Mouse (Mus musculus) B cell, adult 2 months (primary cell): ENCODE data around the gene Cse1l.

Experiments used
- DNase-seq, 2 experiments: peaks; one replicate each; pipeline ENCODE4 v3.0.0; 2022

Gene Cse1l

DNA sequence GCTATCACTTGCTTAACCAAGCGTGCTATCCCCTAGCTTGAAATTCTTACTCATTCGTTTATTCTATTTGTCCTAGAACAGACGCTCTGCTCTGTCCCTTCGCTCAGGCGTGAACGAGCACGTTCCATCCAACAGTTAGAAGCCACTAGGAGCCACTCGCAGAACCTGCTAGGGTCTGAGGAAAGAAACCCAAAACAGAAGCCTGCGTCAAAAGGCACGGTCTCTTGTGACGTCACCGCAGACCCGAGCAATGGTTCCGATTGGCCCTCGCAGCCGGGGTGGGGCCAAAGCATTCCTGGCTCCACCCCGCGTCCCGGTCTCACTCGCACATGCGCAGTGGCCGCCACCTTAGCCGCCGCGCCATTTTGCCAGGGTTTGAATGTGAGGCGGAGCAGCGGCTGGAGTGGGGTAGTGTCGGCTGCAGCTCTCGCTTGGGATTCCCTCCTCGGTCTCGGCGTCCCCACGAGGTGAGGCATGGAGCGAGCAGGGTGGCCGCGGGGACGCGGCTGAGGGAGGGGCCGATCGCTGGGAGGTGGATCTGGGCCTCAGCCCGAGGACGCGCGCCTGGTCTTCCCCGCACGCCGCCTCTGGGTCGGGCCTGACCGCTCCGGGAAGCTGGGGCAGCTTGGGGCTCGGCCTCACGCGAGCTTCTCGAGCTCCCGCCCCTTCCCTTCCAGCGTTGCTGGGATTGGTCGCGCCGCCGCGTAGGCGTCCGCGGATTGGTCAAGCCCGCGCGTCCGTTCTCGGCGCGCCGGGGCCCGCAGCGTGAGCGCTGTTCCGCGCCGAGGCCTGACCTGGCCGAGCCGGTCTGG, at the start of gene Cse1l:
TSS of gene Cse1l (plus strand) at position 330 of the 812 bp plus-strand sequence.
- DNase-seq = peak; percentile 98

DNA sequence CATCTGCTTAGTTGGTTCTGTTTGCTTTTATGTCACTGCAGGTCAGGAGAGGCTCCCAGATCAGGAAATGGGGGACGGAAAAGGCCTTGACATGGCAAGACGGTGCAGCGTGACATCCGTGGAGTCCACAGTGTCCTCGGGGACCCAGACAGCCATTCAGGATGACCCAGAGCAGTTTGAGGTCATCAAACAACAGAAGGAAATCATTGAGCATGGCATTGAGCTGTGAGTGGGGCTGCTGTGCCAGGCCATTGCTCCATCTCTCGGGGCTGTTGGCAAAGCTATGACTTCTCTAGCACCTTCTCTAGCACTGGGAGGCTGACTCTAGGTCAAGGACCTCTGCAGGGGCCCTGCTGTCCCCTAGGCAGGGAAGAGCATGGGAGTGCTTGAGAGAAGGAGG, 49.5 kb upstream of the Cse1l start:
- no peak for DNase-seq

DNA sequence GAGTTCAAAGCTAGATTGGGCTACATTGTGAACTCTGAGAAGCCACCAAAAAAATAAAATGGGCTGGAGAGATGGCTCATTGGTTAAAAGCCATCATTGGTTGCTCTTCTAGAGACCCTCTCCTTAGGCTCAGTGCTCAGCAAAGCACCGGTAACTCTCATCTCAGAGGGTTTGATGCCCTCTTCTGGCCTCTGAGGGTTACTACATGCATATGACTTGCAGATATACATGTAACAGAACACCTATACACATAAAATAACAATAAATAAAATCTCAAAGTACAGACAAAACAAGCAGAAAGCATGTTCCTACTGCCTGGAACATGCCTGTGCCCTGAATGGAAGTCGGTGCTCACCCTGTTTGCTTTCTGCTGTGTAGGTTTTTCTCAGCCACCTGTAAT, 48.7 kb upstream of the Cse1l start:
- DNase-seq = peak; percentile 26 to 31

DNA sequence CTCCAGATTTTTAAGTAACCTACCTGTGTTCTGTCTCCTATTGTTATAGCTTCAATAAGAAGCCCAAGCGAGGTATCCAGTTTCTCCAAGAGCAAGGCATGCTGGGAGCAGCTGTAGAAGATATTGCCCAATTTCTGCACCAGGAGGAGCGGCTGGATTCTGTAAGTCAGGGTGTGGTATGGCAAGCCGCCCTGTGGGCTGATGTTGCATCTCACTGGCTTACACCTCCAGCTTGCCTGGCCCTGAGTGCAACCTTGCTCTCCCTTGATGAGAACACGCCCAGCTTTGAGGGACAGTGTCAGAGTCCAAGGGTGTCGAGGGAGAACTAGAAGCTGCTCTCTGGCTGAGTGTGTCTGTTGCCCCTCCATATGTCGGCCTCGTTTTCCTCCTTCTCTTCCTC, 46.6 kb upstream of the Cse1l start:
- DNase-seq = no peak

DNA sequence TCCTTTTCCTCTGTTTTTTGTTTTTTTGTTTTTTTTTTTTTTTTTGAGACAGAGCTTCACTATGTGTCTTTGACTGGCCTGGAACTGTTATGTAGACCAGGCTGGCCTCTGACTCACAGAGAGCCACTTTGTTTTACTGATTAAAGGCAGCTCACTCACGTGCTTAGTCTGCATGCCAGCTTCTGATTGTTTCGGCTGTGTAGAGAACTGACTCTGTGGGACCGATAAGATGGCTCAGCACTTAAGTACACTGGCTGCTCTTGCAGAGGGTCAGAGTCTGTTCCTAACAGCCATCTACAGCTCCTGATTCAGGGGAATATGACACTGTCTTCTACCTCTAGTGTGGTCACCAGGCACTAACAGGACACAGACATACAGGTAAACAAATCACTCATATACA, 43.3 kb upstream of the Cse1l start:
- DNase-seq = no peak

DNA sequence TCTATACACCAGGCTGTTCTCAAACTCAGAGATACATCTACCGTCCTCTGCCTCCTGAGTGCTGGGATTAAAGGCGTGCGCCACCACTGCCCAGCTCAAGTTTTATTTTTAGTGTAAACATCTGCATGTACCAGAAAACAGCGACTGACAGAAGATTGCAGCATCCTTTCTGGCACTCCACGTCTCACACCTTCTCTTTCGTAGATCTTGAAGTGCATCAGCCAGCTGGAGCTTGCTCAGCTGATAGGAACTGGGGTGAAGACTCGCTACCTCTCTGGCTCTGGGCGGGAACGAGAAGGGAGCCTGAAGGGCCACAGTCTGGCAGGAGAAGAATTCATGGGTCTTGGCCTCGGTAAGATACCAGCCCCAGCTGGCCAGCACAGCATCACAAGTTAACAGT, 40.4 kb upstream of the Cse1l start:
- no peak for DNase-seq

DNA sequence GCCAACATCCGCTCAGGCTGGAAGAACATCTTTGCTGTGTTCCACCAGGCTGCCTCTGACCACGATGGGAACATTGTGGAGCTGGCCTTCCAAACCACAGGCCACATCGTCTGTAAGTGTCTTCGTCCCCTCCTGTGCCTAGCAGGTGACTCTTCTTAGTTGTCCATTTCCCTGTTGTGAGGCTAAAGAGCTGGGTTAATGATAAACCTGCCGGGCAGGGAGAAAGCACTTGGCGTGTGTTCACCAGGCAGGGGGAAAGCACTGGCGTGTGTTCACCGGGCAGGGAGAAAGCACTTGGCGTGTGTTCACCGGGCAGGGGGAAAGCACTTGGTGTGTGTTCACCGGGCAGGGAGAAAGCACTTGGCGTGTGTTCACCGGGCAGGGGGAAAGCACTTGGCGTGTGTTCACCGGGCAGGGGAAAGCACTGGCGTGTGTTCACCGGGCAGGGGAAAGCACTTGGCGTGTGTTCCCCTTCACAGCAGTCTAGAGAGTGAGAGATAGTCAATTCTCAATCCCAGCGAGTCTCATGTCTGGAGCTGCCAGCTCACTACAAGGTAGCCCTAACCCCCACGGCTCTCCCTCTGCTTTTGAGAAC, 35.5 kb upstream of the Cse1l start:
- no peak for DNase-seq

DNA sequence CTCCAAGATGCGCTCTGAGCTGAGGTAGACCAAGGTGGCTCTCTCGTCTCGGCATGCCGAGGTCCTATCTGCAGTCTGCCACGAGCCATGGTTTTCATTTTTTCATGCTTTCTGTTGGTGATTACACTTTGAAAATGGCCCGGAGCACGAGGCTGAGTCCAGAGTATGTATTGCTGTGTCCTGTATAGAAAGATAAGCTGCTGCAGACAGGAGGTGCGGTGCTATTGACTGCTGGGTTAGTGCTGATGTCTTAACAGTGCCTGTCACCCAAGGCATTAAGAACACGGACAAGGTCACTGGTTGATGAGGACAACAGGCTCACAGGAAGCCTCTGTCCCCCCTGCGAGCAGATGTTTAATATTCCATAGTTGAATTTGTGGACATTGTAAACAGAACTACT, 34.9 kb upstream of the Cse1l start:
- DNase-seq = no peak

DNA sequence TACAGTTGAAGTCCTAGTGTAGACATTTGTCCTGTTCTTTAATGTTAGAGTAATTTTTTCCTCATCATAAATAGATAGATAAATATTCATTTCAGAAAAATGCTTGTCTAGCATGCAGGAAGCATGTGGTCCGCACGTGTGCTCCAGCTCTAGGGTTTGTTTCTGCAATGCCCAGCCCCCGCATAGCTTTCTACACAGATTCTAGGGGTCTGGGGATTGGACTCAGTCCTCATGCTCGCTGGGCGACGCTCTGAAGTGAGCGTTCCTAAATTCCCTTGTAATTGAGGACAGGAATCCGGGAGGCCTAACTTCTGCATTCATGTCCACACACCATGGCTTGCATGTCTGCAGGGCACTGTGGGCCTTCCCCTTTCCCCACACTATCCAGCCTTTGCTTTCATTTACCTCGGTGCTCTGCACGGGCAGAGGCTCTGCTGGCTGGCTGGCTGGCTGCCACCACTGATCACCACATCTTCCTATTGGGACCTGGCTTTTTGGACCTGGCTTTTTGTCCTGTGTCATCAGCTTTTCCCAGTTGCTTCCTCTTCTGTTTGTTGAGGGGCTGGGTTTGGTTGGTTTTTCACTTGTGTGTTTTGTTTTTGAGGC, 31.1 kb upstream of the Cse1l start:
- DNase-seq = peak; percentile 24 to 28

DNA sequence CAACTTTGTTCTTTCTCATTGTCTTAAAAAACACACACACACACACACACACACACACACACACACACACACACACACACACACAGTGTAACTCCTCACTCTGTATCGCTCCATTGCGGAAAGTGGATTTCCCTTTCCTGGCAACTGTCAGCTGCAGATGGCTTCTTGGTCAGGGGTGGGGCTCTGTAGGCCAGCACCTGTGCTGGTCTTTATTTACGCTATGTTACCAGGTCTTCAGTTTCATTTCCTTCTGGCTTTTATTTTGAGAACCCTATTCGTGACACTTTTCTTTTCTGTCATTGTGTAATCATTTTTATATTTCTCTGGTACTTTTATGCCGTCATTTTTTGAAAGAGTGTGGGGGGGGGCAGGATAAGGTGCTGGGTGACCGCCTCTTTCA, 30.3 kb upstream of the Cse1l start:
- DNase-seq = peak; percentile 61 to 64

DNA sequence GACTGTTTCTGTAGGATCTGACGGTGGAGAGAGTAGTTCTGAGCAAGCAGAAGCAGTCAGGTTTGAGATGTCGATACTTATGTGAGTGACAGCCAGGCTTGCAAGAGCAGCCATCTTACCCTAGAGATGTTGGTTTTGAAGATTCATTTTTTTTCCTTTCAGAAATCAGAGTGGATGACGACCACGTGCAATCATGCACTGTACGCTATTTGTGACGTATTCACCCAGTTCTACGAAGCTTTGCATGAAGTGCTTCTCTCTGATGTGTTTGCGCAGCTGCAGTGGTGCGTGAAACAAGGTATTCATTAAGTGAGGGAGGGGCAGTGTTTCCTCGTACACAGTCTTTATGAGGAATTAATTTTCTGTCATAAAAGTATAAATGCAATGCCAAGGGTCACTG, 29.5 kb upstream of the Cse1l start:
- DNase-seq = peak; percentile 40 to 46

DNA sequence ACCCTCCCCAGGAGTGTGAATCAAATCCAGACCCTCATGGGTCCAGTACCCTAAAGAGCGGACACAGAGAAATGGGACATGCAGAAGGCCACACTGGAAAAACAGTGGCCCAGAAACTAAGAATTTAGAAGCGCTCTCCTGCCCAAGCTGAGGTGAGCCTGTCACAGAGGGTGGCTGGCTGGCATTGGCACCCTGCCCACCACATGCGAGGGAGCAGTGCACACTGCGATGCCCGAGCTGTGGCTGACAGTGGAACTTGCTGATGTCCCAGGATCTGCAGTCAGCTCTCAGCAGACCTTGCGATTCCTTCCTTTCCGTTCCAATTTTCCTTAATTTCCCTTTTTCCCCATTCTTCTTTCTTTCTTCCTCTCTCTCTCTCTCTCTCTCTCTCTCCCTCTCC, 20.8 kb upstream of the Cse1l start:
- DNase-seq = no peak

DNA sequence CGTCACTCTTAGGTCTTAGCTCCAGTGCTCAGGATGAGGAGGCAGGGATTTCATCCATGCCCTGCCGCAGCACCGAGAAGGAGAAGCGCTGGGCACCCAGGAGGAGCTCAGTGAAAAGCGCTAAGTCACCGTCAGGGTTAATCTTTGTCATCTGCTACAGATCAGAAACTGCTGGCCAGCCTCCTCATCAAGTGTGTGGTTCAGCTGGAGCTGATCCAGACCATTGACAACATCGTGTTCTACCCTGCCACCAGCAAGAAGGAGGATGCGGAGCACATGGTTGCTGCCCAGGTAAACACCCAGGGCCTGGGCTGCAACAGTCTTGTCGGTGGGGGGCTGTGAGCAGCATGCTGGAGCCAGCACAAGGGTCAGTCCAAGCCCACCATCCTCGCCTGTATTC, 20.2 kb upstream of the Cse1l start:
- no peak for DNase-seq

DNA sequence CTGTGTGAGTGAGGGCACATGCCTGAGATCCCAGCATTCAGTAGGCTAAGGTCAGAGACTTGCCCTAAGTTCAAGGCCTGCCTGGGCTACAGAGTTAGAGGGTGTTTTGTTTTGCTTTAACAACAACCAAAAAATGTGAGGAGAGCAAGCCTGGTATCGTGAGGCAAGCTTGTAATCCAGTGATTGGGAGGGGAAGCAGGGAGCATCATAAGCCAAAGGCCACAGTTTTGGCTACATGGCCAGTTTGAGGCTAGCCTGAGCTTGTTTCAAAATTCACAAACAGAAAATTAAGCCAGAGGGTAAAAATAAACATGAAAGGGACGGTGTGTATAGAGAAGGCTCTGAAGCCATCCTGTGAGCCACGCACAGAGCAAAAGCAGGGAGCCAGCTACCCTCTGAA, 19.6 kb upstream of the Cse1l start:
- no peak for DNase-seq

DNA sequence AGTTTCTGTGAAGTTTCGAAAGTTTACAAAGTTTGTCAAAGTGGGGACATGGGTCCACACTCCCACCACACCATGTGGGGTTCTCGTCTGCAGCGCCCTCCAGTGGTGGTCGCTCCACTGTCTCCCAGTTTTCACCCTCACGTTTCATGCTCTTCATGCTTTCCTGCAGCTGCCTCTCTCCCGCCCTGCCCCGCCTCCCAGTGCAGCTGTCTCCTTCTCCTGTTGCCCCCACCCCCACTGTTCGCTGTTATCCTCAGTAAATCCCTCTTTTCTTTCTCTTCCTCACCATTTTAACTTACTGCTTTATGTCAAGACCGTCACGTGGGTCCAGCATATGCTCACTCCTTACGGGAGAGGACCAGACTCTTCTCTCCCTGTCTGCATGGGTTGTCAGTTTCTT, 18.0 kb upstream of the Cse1l start:
- peak; percentile 27 to 41 for DNase-seq

DNA sequence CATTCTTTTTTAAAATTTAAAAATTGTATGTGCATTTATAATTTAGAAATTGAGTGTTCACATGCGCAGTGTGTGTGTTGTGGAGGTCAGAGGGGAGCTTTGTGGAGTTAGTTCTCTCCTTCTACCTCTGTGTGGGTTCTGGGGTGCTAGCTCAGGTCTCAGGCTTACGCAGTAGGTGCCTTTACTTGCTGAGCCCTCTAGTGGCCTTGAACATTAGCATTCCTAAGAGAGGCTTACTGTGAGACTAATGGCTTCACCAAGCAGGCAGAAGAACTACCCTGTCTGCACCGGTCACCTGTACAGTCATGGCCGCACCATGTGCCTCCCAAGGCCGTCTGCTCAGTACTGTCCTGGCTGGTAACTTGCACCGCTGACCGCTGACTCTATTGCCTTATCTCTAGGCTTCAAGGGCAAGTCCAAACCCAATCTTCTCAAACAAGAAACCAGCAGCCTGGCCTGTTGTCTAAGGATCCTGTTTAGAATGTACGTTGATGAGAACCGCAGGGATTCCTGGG, 14.4 kb upstream of the Cse1l start:
- DNase-seq = no peak

DNA sequence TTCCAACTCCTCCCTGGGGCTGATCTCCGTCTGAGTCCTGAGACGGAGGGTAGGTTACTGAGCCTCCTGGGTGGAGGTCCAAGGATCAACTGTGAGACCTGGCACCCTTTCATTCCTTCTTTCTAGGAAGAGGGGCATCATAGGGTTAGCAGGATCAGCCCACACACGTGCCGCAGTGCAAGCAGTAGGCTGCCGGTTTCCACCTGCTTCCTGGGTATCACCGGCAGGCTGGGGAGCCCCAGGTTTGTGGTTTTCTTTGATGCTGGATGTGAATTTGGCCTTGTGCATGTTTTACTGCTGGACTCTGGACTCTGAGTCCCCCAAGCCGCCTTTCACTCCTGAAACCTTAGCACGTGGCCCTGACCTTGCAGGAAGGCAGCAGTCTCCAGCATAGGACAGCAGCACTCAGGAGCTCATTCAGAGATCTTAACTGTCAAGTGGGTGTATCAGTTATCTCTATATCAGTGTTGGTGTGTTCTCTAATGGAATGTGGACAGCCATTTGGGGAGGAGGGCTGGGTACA, 13.6 kb upstream of the Cse1l start:
- no peak for DNase-seq

DNA sequence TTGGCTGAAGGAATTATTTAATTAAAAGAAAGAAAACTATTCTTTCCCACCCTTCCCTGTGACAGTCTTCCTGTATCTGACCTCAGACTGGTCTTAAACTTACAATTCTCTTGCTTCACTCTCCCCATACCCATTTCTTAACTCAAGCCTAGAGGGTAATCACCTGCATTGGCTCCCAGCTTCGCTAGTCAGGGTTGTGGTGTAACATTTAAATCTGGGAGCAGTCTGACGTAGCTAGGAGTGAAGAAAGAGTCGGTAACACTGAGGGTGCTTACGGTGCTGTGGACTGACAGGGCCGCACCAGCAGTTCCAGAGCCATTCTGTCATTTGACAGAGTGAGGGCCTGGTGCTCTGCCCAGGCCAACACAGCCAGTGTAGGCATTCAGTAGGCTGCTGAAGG, 12.8 kb upstream of the Cse1l start:
- no peak for DNase-seq

DNA sequence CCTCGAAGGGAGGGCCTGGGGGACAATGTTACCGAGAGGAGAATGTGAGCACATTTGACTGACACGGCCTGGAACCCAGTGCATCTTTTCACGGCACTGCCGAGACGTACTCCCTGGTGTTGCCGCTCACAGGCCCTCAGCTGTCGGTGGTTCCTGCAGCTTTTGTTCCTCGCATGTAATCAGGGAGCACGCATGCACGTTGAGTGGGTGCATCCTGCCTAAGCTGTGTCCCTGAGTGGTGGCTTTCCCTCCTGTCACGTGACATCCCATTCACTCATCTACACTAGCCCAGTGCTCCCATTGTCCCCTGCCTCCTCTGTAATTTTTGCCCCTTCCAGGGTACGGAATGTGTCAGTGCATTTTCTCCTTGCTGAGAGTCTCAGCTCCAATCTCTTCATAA, 9.5 kb upstream of the Cse1l start:
- no peak for DNase-seq

DNA sequence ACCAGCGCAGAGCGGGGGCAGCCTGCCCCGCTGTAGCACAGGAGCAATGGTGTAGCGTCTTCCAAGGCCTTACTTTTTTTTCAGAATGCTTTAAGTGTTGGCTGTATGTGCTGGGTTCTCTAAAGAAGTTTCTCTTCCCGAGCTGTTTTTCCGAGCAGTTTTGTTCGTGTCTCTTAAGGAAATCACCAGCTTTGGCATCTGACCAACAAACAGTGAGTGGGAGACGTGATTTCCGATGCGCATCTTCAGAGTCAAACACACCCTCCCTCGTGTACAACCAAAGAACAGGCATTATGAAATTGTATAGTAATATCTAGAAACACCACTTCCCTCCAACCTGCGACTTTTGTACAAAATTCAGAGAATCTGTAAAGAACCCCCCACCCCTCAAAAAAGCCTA, 8.9 kb upstream of the Cse1l start:
- no peak for DNase-seq

DNA sequence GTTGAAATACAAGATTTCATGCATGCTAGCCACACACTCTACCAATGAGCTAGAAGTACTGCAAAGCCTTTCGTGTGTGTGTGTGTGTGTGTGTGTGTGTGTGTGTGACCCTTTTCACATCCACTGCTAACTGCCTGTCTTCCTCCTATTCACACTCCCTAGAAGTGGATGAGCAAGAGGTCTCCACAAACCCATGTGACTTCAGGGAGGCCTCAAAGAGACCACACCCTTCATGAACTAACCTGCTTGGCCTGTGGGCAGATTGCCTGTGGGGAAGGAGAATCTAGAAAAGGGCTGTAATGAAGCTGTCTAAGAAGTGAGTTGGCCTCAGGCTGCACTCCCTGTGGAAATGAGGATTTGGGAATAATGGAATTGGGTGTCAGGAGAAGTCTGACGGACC, 6.7 kb upstream of the Cse1l start:
- no peak for DNase-seq

DNA sequence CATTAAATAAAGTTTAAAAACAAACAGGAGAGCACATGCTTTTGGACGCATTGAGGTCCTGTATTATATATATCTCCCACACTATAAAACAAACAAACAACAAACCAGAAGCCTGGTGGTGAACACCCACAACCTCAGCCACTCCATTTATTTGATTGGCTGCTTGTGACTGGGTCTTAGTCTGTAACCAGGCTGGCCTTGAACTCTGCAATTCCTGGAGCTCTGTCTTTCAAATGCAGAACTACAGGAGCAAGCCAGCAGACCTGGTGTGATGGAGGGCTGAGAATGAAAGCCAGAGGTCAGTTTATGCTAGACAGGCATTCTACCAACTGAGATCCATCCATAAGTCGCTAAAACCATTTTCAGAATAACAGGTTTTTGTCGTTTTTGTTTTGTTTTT, 6.1 kb upstream of the Cse1l start:
- DNase-seq = no peak

DNA sequence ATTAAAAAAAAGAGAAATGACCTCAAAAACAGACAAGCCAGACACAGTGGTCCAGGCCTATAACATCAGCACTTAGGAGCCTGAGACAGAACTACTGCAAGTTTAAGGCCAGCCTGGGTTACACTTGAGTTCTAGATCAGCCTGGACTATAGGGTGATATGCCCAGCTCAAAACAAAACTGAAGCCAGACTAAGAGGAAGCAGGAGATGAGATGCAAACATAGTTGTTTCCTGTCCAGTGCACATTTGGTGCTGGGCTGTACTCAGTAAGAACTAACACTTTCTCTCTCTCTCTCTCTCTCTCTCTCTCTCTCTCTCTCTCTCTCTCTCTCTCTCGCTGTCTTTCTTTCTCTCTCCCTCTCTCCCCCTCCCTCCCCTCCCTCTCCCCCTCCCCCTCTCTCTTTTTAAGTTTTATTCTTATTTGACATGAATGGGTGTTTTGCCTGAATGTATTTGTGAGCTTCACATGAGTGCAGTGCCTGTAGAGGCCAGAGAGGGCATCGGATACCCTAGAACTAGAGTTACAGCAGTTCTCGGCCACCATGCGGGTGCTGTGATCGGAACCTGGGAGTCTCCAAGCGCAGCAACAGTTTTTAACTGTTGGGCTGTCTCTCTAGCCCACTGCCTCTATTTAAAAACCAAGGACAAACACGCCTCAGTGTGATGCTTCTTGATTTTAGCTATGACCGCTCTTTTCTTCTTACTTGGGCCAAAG, 4.9 kb upstream of the Cse1l start:
- DNase-seq = peak; percentile 33 to 37
